Mouse (Mus musculus) testis, adult 2 months (tissue): Measurements from ENCODE around the gene Wdr89. TPM values are rescaled to one million over a fixed set of nuclear protein-coding genes. Genes with fewer than 3 reads are reported as not detected.

Experiments
- H3K27ac ChIP-seq: fragments of 200-500 bp; 2 replicates; pipeline ENCODE4 v1.5.1; 2012; ENCODE audit warnings: low read depth, low read length; ENCODE audit not compliant: control insufficient read depth, insufficient read depth
- H3K27me3 ChIP-seq: fragments of 200-500 bp; 2 replicates; pipeline ENCODE4 v1.6.1; 2012; ENCODE audit warnings: mild to moderate bottlenecking, low read length, moderate library complexity; ENCODE audit not compliant: control insufficient read depth, insufficient read depth
- H3K36me3 ChIP-seq: fragments of 200-500 bp; 2 replicates; pipeline ENCODE4 v1.6.1; 2012; ENCODE audit warnings: mild to moderate bottlenecking, low read length; ENCODE audit not compliant: control insufficient read depth, insufficient read depth
- H3K4me1 ChIP-seq: fragments of 200-500 bp; 2 replicates; pipeline ENCODE4 v1.6.1; 2012; ENCODE audit warnings: low read length; ENCODE audit not compliant: control insufficient read depth, insufficient read depth
- H3K4me3 ChIP-seq: fragments of 200-500 bp; 2 replicates; pipeline ENCODE4 v1.5.1; 2012; ENCODE audit warnings: low read depth, mild to moderate bottlenecking, low read length, moderate library complexity, mixed read lengths; ENCODE audit not compliant: control insufficient read depth
- CTCF ChIP-seq: fragments of 200-500 bp; IDR thresholded peaks from 2 replicates; pipeline ENCODE4 v1.5.1; 2012; ENCODE audit warnings: low read depth, mild to moderate bottlenecking, inconsistent platforms, low read length, moderate library complexity; ENCODE audit not compliant: control insufficient read depth, insufficient read depth, insufficient replicate concordance
- POLR2A ChIP-seq: fragments of 200-500 bp; IDR thresholded peaks from 2 replicates; pipeline ENCODE4 v1.6.1; 2012; ENCODE audit warnings: low read depth, mild to moderate bottlenecking, inconsistent platforms, low read length, moderate library complexity; ENCODE audit not compliant: control insufficient read depth
- polyA plus RNA-seq: library from polyadenylated mRNA; depleted of rRNA; stranded (reverse); fragments of >200 nt; gene quantifications from 2 replicates; pipeline ENCODE4 v1.2.3, GENCODE M21; 2012

Gene Wdr89
- polyA plus RNA-seq, 1 experiment, result 1.1 TPM

DNA sequence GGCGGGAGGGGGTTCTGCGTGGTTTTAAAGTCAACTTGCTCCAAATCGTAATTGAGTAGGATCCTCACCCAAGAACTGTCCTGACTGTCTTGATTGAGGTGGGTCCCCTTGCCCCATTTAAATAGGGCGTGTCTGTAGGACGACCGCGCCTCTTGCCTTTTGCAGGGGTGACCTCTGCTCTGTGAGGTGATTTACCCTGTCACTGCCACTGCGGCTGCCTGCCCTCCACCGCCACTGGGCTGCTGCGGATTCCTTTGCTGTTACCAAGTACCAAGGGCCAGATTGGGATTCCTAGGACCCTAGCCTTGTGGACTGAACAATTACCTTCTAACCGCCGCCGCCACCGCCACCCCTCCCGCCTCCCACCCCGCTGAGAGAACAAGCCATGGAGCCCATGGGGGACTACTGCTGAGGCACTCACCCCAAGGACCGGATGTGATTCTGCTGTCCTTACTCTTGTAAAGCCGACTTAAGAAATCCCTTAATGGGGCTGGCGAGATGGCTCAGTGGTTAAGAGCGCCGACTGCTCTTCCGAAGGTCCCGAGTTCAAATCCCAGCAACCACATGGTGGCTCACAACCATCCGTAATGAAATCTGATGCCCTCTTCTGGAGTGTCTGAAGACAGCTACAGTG lies 53.1 kb downstream of the Wdr89 start:
- H3K4me3 ChIP-seq, result peak overlapping the region; percentile 27
- H3K27ac ChIP-seq, result no peak overlapping the region

DNA sequence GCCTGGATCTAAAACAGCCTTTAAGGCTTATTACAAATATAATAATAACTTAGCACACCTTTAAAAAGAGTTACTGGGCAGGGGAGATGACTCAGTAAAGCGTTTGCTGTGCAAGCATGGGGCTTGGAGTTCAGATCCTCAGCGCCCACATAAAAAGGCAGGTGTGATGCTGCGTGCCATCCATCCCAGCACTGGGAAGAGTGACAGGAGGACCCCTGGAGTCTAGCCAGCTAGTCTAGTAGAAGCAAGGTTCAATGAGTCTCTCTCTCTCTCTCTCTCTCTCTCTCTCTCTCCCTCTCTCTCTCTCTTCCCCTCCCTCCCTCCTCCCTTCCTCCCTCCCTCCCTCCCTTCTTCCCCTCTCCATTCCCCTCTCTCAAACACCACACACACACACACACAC lies 53.8 kb downstream of the Wdr89 start:
- H3K36me3 ChIP-seq, result no peaks in the 10 kb centered on the region
- no peaks in the 10 kb centered on the region for H3K27me3 ChIP-seq
- H3K4me1 ChIP-seq, result peaks cover 2% of the 10 kb centered on the region; the same call in 1 of the 2 replicates
- TF ChIP-seq POLR2A (no peak), CTCF (no peak)
- no peak overlapping the region for H3K27ac ChIP-seq
- H3K4me3 ChIP-seq, result no peak overlapping the region

More for the DNA sequence above, 53.1 kb downstream of the Wdr89 start:
- no peaks in the 10 kb centered on the region for H3K27me3 ChIP-seq
- H3K4me1 ChIP-seq, result peaks cover 2% of the 10 kb centered on the region; the same call in 1 of the 2 replicates
- H3K36me3 ChIP-seq, result no peaks in the 10 kb centered on the region
- TF ChIP-seq POLR2A, result no peak

DNA sequence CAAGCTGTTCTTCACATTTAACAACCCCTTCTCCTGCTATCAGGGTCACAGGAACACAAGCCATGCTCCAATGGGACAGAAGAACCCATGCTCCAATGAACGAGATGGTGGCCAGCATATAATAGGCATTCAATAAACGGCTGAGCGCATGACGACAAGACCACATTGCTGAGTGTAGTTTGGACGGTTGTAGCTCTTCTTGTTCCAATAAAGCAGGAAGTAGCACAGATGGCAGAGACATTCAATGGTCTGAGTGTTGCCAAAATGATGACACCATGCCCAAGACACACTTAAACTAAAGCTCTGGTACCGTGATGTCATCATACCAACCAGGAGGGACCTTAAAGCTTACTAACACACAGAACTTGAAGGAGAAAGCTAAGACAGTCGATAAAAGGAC lies 56.6 kb downstream of the Wdr89 start:
- no peak overlapping the region for H3K27ac ChIP-seq
- no peaks in the 10 kb centered on the region for H3K36me3 ChIP-seq
- H3K4me3 ChIP-seq, result no peak overlapping the region
- TF ChIP-seq CTCF (no peak), POLR2A (no peak)
- H3K27me3 ChIP-seq, result no peaks in the 10 kb centered on the region
- H3K4me1 ChIP-seq, result peaks cover 2% of the 10 kb centered on the region; the same call in 1 of the 2 replicates

- H3K4me3 ChIP-seq, result no peak overlapping the region
- H3K4me1 ChIP-seq, result no peaks in the 10 kb centered on the region
- no peaks in the 10 kb centered on the region for H3K36me3 ChIP-seq
- TF ChIP-seq POLR2A (no peak), CTCF (no peak)
- no peaks in the 10 kb centered on the region for H3K27me3 ChIP-seq
- H3K27ac ChIP-seq, result no peak overlapping the region
Measured at GRCm38 (mm10) chr12:75599490-75599889, 69.8 kb downstream of the Wdr89 start.

DNA sequence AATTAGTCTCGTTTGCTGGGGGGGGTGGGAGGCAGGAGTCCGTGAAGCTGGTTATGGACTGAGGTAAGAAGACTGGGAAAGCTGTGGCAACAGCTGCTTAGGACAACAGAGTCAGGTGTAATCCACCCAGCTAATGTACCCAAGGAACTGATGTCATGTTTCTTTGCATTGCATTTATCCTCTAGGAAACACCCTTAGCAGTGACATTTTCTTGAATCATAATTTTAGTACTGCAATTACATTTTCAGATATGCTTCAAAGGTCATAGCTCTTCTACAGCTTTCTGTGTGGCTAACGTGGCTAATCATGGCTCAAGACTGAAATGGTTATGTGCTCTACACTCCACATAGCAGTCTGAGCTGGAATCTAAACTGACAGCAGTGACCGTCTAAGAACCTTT lies 70.3 kb downstream of the Wdr89 start:
- Histone ChIP-seq H3K36me3 (no peaks in the 10 kb centered on the region), H3K4me1 (no peaks in the 10 kb centered on the region), H3K27ac (no peak overlapping the region), H3K4me3 (no peak overlapping the region), H3K27me3 (no peaks in the 10 kb centered on the region)
- TF ChIP-seq POLR2A (no peak), CTCF (no peak)

- TF ChIP-seq POLR2A, result no peak
- TF ChIP-seq CTCF, result no peak
- Histone ChIP-seq H3K27me3 (no peaks in the 10 kb centered on the region), H3K27ac (no peak overlapping the region), H3K4me1 (peaks cover 2% of the 10 kb centered on the region; the same call in 1 of the 2 replicates), H3K36me3 (no peaks in the 10 kb centered on the region), H3K4me3 (no peak overlapping the region)
Measured at GRCm38 (mm10) chr12:75597707-75598106, 71.6 kb downstream of the Wdr89 start.

- peak within 1 kb of the TSS; percentile 92 for H3K4me3 ChIP-seq
- H3K36me3 ChIP-seq, result no peaks in the 10 kb centered on the region
- no peaks in the 10 kb centered on the region for H3K27me3 ChIP-seq
- TF ChIP-seq CTCF, result no peak
- peak; percentile 85 for TF ChIP-seq POLR2A
- peak within 1 kb of the TSS; percentile 93 for H3K27ac ChIP-seq
- H3K4me1 ChIP-seq, result peaks cover 2% of the 10 kb centered on the region; the same call in 1 of the 2 replicates
Measured at GRCm38 (mm10) chr12:75596154-75597002, 73.0 kb downstream of the Wdr89 start, which contains the start of gene Ppp2r5e. Gene Ppp2r5e (minus strand): TSS chr12:75596245.
